Mouse (Mus musculus) heart, embryonic 14.5 days (tissue): ENCODE measurements around the gene Hexdc. TPM values are rescaled to one million over a fixed set of nuclear protein-coding genes. Genes with fewer than 3 reads are reported as not detected.

Source experiments
- ATAC-seq: fragments of 200-750 bp; cut with Nextera tagmentation; 2 replicates; pipeline ENCODE4 v1.8.0; 2017; ENCODE audit warnings: low read depth, moderate TSS enrichment; ENCODE audit not compliant: insufficient number of reproducible peaks, insufficient read depth, low FRiP score
- H3K27ac ChIP-seq, 2 experiments: fragments of 200-500 bp in 1 of 2; fragments of 300-500 bp in 1 of 2; sonication (generic) in 1 of 2; replicated peaks in 1 of 2; 2 replicates each; pipeline ENCODE4 v1.5.1; 2012 to 2014; ENCODE audit warnings: low read depth in 2 of 2, low read length in 2 of 2, control low read depth in 1 of 2, mild to moderate bottlenecking in 1 of 2, mixed read lengths in 1 of 2; ENCODE audit not compliant: control insufficient read depth in 1 of 2, insufficient read depth in 1 of 2
- H3K27me3 ChIP-seq: fragments of 300-500 bp; sonication (generic); 2 replicates; pipeline ENCODE4 v1.6.1; 2014; ENCODE audit warnings: mild to moderate bottlenecking, low read length, control low read depth; ENCODE audit not compliant: control insufficient read depth, insufficient read depth
- H3K36me3 ChIP-seq: fragments of 300-500 bp; sonication (generic); 2 replicates; pipeline ENCODE4 v1.6.1; 2014; ENCODE audit warnings: mild to moderate bottlenecking, control low read depth, low read length, mixed read lengths; ENCODE audit not compliant: control insufficient read depth, insufficient read depth
- H3K4me1 ChIP-seq, 2 experiments: fragments of 200-500 bp in 1 of 2; fragments of 300-500 bp in 1 of 2; sonication (generic) in 1 of 2; 2 replicates each; pipeline ENCODE4 v1.6.1; 2012 to 2014; ENCODE audit warnings: low read length in 2 of 2, control low read depth in 1 of 2, mixed read lengths in 1 of 2; ENCODE audit not compliant: control insufficient read depth in 2 of 2, insufficient read depth in 2 of 2
- H3K4me2 ChIP-seq: fragments of 300-500 bp; sonication (generic); 2 replicates; pipeline ENCODE4 v1.6.1; 2014; ENCODE audit warnings: mild to moderate bottlenecking, low read length
- H3K4me3 ChIP-seq, 2 experiments: fragments of 200-500 bp in 1 of 2; fragments of 300-500 bp in 1 of 2; sonication (generic) in 1 of 2; 2 replicates each; pipeline ENCODE4 v1.5.1; 2012 to 2014; ENCODE audit warnings: low read length in 2 of 2, mild to moderate bottlenecking in 2 of 2, control low read depth in 1 of 2, low read depth in 1 of 2, moderate library complexity in 1 of 2; ENCODE audit not compliant: control insufficient read depth in 1 of 2, insufficient read depth in 1 of 2
- H3K9ac ChIP-seq: fragments of 300-500 bp; sonication (generic); 2 replicates; pipeline ENCODE4 v1.6.1; 2014; ENCODE audit warnings: mild to moderate bottlenecking, low read length
- H3K9me3 ChIP-seq: fragments of 300-500 bp; sonication (generic); 2 replicates; pipeline ENCODE4 v1.6.1; 2016; ENCODE audit warnings: low read length, control low read depth; ENCODE audit not compliant: control insufficient read depth
- WGBS: fragments of 180-500 bp; shearing (Covaris S2); extraction: QIAGEN DNeasy Blood & Tissue Kit; methylation state at CpG from one replicate; pipeline ENCODE4 v1.1.7; 2014; 5-methylcytosine and 5-hydroxymethylcytosine counted together
- polyA plus RNA-seq: library from polyadenylated mRNA; unstranded; fragments of >200 nt; fragmentation: Nextera tagmentation; extraction: Ambion mirVana; gene quantifications from 2 replicates; pipeline ENCODE4 v1.2.1, GENCODE M21; 2014

Gene Hexdc
- polyA plus RNA-seq, 1 experiment from 2014 or later = 8.8 TPM

DNA sequence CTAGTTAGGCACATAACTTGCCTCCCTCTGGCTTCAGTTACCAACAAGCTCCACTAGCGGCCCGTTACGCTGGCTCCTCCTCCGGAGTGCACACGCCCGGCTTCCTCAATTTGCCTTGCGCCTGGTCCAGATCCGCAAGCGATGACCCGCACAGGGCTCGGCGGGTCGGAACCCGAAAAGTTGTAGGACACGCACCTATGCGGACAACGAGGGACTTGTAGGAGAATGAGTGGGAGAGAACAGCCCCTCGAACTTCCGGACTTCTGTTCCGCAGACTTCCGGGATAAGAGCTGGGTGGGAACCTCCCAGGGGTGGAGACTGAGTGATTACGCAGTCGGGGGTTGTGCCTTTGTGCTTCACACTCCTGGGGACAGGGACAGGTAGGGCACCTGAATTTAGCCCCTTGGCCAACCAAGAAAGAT lies 24.8 kb downstream of the Hexdc start, which contains the start of gene Cybc1:
TSS of gene Cybc1 (minus strand) at position 305 of the 422 bp plus-strand sequence.
- H3K4me2 ChIP-seq = peak within 1 kb of the TSS; percentile 77
- H3K9ac ChIP-seq = peak within 1 kb of the TSS; percentile 81
- H3K36me3 ChIP-seq = peaks cover 34% of the 10 kb centered on the region
- H3K9me3 ChIP-seq = no peaks in the 10 kb centered on the region
- peak within 1 kb of the TSS; percentile 69 to 93 for H3K4me3 ChIP-seq
- H3K27ac ChIP-seq = peak within 1 kb of the TSS; percentile 79 to 88
- no peaks in the 10 kb centered on the region for H3K27me3 ChIP-seq
- ATAC-seq = peak; percentile 81
- peaks cover 17 to 36% of the 10 kb centered on the region in 2 experiments for H3K4me1 ChIP-seq
- WGBS = under 1% methylated on average over 23 of the region's 23 CpGs

DNA sequence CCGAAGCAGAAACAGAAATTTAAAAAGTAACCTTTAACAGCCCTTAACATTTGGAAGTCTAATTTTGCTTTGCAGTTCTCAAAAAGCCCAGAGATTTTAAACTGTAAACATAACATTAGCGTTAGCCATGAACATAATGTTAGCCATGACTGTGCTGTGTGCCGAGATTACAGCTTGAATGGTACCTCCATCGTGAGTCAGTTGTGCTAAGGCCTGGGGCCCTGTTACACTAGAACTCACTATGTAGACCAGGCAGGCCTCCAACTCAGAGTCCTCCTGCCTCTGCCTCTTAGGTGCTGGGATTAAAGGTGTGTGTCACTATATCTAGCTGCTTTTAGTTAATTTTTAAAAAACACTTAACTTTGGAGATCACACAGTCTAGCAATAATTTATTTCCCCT lies 27.0 kb downstream of the Hexdc start:
- Histone ChIP-seq H3K9me3 (no peaks in the 10 kb centered on the region), H3K4me2 (no peak overlapping the region), H3K9ac (no peak overlapping the region), H3K36me3 (peaks cover 13% of the 10 kb centered on the region), H3K4me3 (no peak overlapping the region), H3K27ac (peak overlapping the region; percentile 62 to 75), H3K4me1 (peaks cover 17 to 41% of the 10 kb centered on the region in 2 experiments), H3K27me3 (no peaks in the 10 kb centered on the region)
- no peak for ATAC-seq
- WGBS = 78% methylated on average over 4 of the region's 4 CpGs

DNA sequence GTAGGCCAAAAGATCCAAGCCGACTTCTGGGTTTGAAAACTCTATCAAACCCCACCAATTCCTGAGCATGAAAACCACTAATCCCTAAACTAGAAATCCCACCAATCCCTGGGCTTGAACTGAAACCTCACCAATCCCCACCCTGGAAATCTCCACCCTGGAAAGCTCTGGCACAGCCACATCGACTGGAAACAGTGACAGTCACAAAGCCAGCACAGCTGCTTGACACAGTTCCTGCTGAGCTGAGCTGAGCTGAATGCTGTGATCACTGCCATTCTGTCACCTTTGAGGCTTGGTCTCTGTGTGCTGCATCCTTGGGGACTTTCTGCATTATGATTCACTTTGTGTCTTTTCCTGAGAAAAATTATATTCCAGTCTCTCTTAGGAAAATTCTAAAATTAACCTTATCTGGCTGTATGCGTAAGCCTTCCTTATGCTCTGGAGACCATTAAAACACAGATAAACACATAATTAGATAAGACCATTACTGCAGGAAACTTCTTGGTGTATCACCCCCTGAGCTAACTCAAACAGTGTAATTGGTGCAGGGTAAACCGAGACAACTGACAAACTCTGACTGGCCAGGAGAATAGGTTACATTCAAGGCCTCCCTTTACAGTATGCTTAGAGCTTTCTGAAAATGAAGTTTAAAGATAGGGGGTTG lies 27.5 kb downstream of the Hexdc start:
- Histone ChIP-seq H3K4me1 (peaks cover 17 to 43% of the 10 kb centered on the region in 2 experiments), H3K36me3 (peaks cover 7% of the 10 kb centered on the region), H3K4me3 (no peak overlapping the region), H3K4me2 (no peak overlapping the region), H3K27ac (peak overlapping the region; percentile 62 to 75), H3K9ac (peak overlapping the region; percentile 19; the same call in 1 of the 2 replicates), H3K9me3 (no peaks in the 10 kb centered on the region), H3K27me3 (no peaks in the 10 kb centered on the region)
- 26% methylated on average over 4 of the region's 4 CpGs for WGBS
- no peak for ATAC-seq

- Histone ChIP-seq H3K4me2 (no peak overlapping the region), H3K9ac (no peak overlapping the region; the same call in 1 of the 2 replicates), H3K27me3 (no peaks in the 10 kb centered on the region), H3K27ac (peak overlapping the region; percentile 50 to 63), H3K4me1 (peaks cover 17 to 39% of the 10 kb centered on the region in 2 experiments), H3K36me3 (no peaks in the 10 kb centered on the region), H3K9me3 (no peaks in the 10 kb centered on the region), H3K4me3 (no peak overlapping the region)
- ATAC-seq = no peak
- 13% methylated on average over 4 of the region's 4 CpGs for WGBS
Observed at GRCm38 (mm10) chr11:121232706-121233105, 28.5 kb downstream of the Hexdc start.

DNA sequence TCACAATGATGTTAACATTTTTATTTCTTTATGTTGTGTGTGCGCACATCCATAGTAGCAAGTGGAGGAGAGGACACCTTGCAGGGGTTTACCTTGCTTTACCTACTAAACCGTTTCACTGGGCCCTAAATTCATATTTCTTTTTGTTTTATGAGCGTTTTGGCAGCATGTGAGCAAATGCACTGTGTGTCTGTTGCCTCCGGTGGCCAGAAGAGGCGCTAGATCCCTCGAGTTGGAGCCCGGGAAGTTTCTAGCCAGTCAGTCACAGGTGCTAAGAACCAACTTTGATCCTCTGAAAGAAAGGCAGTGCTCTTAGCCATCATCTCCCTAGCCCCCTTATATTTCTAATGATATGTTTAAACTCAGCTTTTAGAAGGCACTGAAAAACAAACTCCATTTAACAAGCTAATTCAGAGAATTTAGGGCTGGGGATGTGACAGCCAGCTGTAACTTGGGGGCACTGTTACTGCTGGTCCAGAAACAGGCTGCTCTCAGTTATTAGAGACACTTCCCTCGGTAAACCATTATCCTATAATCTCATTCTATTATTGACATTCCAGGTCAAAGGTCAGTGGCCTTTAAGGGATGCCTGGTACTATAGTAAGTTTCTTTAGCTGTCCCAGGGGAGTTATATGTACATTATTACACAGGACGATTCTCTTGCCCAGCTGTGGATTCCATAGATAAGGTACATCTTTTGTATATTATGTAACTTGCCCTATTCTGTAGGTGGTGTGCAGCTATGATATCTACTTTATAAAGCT lies 31.4 kb downstream of the Hexdc start:
- peak overlapping the region; percentile 97 to 100; a peak in 3 of 4 replicates for H3K27ac ChIP-seq
- no peaks in the 10 kb centered on the region for H3K9me3 ChIP-seq
- peaks cover 12 to 45% of the 10 kb centered on the region in 2 experiments for H3K4me1 ChIP-seq
- 29% methylated on average over 9 of the region's 9 CpGs for WGBS
- H3K4me3 ChIP-seq = no peak overlapping the region
- no peak overlapping the region for H3K9ac ChIP-seq
- no peaks in the 10 kb centered on the region for H3K27me3 ChIP-seq
- no peak for ATAC-seq
- peaks cover 20% of the 10 kb centered on the region for H3K36me3 ChIP-seq
- peak overlapping the region; percentile 52 for H3K4me2 ChIP-seq

GRCm38 (mm10) chr11:121236564-121237344 lies 32.5 kb downstream of the Hexdc start, which contains the start of gene Narf:
TSS of gene Narf (plus strand) at chr11:121237253.
- H3K9me3 ChIP-seq = no peaks in the 10 kb centered on the region
- H3K4me3 ChIP-seq = peak within 1 kb of the TSS; percentile 82 to 95
- H3K4me2 ChIP-seq = peak within 1 kb of the TSS; percentile 70
- H3K9ac ChIP-seq = peak within 1 kb of the TSS; percentile 84
- H3K27me3 ChIP-seq = no peaks in the 10 kb centered on the region
- peaks cover 31% of the 10 kb centered on the region for H3K36me3 ChIP-seq
- H3K4me1 ChIP-seq = peaks cover 9 to 38% of the 10 kb centered on the region in 2 experiments
- peak; percentile 100 for ATAC-seq
- under 1% methylated on average over 50 of the region's 50 CpGs for WGBS
- peak within 1 kb of the TSS; percentile 97 to 100 for H3K27ac ChIP-seq
